Mouse (Mus musculus): ENCODE results near the gene Gm21861. TPM values are rescaled to one million over a fixed set of nuclear protein-coding genes. Genes with fewer than 3 reads are reported as not detected.
"Not testable (repeated sequence)": the region's sequence is repeated elsewhere in the genome, so short reads cannot be mapped to it uniquely, and the experiment has no call there.

The Gm21861 gene
- polyA plus RNA-seq (2012; rRNA removed) = not detected in 2 replicates

GRCm38 (mm10) chrY:58814497-58814896 lies at the start of gene Gm21861:
Gm21861 (minus strand) TSS chrY:58814597.
- H3K4me3 ChIP-seq (ENCODE audit: insufficient read depth, low read length); H3K4me1 ChIP-seq (ENCODE audit: control insufficient read depth, insufficient read depth, low read length); H3K27ac ChIP-seq (ENCODE audit: insufficient read depth, low read length): not testable (repeated sequence)

Data from cortical plate, adult 2 months (tissue).